Mouse (Mus musculus) hematopoietic stem cell, adult 5-6 weeks (primary cell): ENCODE measurements around the gene Nxt1. TPM values are rescaled to one million over a fixed set of nuclear protein-coding genes. Genes with fewer than 3 reads are reported as not detected.

Experiments used
- ATAC-seq, 2 experiments: fragments of 125-278 bp in 1 of 2; replicated peaks in 1 of 2; 2 replicates each; pipeline ENCODE4 v1.8.0; 2016 to 2017; ENCODE audit warnings: inconsistent platforms in 2 of 2, mild to moderate bottlenecking in 2 of 2, moderate number of reproducible peaks in 2 of 2, low read depth in 1 of 2, moderate TSS enrichment in 1 of 2; ENCODE audit not compliant: low FRiP score in 2 of 2, poor library complexity in 2 of 2, severe bottlenecking in 2 of 2, insufficient read depth in 1 of 2, low TSS enrichment in 1 of 2
- total RNA-seq: library from RNA; stranded (forward); fragments of 172-1452, 232-1000 nt; gene quantifications from 2 replicates; pipeline ENCODE4 v1.2.3, GENCODE M21; 2017

The Nxt1 gene
- total RNA-seq: 21.9 and 39.3 TPM in 2 replicates

DNA sequence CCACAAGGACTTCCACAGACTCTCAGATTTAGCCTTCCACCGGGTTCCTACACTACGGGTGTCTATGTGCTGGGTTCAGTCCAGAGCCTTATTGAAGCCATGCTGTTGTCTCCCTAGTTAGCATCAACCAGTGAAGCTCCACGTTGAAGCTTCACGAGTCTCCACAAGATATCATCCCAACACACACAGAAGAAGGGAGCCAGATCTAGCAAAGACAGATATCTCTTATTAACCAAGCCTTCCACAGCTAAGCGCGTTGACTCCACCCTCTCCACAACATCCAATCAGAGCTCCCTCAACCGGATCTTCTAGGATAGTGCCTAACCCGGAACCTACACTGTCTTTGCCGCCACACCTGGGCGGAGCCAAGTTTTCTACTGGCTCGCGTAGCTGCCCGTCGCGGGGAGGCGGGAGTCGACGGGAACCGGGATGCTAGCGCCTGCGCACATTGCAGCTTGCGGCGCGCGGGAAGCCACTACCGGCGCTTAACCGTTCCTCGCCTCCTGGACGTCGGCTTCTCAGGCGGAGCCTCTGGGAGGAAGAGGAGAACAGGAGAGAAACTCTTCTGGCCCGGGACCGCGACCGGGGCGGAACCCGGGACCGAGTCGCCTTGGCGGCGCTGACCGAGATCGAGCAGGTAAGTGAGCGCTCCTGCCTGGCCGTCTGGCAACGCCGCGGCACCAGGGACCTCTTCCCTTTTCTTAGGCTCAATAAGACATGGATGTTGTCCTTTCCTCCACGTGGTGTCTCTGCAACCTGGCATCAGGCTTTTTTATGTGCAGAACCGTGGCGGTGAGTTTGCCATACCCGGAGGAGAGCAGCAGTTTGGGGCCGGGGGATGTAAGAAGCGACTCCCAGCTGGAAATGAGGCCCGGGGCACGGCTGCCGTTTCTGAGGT lies at the start of gene Nxt1:
Gene Nxt1 (plus strand): TSS at position 403 of the 898 bp plus-strand sequence.
- ATAC-seq: peak; percentile 98

DNA sequence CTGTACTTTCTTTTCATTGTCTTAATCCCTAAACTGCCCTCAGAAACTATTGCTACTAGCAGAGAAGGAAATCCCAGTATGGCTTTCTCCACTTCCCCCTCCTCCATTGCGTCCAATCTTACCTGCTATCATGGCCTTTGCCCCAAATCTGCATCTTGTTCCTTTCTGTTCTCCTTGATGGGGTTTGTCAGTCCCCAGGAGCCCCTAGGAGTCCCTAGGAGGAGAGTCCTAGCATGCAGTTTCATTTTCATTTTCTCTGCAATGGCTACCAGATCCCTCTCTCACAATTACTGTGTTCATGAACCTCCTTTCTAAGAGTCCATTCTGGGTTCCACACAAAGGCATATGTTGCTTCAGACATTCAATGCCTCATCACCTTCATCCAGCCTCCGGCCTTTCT lies 49.3 kb upstream of the Nxt1 start:
- peak in 1 of 2 experiments; percentile 42; a peak in 1 of 4 replicates for ATAC-seq

DNA sequence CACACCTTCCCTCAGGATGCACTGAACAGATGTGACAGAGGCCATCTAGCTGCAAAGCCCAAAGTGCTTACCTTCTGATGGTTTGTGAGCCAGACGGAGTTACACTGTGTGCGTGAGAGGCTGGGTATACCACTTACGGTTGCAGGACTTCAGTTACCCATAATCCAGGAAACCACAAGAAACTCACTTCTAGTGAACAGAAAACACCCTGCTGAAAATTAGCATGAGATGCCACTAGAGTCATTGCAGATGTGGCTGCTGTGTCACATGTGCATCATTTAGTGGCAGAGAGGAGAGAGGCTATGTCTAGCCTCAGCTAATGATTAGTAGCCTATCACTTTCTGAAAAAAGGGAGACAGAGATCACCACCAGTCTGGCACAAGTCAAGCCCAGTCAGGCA lies 47.9 kb upstream of the Nxt1 start:
- peak; percentile 56 to 69 for ATAC-seq

DNA sequence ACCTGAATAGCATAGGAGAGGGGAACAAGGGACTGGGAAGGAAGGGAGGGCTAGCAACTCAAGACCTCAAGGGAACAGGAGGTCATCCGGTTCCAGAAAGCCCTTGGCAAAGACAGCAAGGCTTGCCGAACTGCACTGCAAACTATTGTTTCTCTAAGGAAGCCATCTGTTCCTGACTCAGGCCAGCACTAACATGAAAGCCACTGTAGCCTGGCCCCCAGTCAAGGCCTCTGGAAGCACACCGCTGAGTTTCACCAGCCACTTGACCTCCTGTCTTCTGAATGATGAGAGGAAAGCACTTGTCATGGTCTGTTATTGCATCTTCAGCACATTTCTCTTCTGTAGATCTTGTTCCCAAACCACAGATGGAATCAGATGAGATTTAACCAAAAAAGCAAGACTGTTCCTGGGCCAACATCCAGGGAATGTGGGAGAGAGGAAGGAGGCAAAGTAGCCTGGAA lies 45.4 kb upstream of the Nxt1 start:
- ATAC-seq: no peak

DNA sequence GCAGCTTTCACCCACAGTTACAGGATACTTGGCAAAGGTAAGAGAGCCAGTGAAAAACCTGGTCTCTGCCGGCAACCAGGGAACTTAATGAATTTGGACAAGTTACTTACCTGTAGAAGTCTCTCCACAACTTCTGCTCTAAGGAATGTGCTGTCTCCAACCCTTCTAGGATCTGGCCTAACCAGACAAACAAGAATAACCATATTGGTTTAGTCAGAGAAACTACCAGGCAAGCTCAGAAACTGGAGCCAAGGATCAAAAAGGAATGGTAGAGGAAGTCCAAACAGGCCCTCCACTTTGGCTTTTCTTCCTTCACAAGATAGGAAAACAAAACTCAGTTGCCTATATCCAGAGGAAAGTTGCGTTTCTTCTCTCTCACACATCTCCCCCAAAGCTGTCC lies 41.4 kb upstream of the Nxt1 start:
- no peak for ATAC-seq

DNA sequence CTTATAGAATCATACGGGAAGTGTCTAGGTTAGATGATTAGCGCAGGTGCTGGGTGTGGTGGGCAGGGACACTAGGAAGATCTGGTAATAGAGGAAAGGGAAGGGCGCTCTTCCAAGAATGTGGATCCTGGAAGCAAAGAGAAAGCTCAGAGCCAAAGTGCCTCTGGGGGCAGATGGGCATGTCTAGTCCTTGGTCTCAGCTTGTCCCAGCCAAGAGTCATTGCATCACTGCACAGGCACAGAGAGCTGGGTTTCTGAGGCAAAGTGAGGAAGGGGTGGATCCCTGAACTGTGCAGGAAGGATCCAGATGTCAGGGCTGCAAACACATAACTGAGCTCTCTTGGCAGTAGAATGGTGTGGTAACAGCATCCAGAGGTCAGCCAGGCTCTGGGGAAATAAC lies 40.8 kb upstream of the Nxt1 start:
- no peak for ATAC-seq

DNA sequence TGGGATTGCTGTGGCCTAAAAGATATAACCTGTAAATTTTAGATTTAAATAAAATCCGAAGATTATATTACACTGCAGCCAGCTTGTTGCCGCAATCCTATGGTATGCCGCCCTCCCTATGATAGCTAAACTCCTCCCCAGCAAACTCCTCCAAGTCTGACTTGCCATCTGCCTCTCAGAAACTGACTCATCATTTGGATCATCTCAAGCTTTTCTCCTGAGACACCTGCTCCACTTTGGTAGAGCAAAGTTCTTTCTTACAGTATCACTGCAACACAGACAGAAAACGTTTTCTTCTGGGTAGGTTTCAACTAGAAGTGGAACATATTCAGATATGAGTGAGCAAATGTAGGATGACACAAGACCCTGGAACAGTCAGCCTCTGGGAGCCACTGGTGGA lies 37.9 kb upstream of the Nxt1 start:
- no peak for ATAC-seq

DNA sequence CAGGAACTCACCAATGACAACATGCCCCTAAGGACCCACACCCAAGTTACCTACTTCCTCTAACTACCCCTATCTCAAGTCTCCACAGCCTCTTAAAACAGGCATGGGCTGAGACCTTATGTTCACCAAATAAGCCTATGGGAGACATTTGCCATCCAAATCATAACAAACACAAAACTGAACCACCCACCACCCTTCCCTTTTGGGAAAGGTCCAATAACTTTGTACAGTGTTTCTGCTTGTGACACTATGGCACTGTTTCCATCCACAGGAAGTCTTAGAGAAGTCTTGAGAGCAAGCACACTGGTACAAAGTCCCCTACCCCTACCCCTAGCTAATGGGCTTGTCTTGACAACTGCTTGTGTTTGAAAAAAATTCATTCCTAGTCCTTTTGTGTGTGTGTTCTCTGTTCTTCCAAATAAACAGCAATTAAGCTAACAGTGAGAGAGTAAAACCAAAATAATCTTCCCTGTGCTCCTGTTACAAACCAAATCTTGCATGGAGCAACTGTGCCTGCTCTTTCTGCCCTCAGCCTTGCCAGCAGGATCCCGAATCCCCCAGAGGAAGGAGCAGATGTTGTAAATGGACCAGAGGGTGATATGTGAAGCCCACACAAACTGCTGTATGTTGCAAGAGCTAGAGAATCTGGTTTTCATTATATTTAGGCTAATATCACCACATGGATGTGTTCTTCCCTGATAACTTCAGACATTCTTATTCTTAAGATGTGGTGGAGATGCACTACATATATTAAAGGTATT lies 29.6 kb upstream of the Nxt1 start:
- ATAC-seq: no peak

DNA sequence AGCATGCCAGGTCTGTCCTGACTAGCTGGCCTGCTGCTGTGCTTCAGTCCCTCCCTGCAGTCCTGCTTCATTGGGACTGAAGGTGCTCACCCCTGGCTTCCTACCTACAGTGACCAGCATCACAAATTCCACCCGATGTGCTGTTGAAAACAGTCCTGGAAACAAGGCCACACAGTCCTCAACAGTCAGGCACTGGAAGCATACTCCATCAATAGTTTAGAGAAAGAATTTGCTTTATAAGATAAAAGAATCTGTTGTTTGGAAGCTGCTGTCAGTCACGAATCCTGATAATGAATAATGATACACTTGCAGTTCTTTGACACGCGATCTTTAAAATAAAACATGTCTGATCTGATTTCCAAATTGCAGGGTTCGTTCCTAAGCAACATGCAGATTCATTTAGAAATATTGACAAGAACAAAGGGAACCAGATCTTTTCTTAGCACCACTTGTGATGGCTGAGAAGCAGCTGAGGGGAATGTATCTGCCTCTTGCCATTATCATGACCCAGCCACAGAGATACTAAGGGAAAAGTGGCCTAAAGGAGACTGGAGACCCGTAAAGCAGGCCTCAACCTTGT lies 27.9 kb upstream of the Nxt1 start:
- no peak for ATAC-seq

DNA sequence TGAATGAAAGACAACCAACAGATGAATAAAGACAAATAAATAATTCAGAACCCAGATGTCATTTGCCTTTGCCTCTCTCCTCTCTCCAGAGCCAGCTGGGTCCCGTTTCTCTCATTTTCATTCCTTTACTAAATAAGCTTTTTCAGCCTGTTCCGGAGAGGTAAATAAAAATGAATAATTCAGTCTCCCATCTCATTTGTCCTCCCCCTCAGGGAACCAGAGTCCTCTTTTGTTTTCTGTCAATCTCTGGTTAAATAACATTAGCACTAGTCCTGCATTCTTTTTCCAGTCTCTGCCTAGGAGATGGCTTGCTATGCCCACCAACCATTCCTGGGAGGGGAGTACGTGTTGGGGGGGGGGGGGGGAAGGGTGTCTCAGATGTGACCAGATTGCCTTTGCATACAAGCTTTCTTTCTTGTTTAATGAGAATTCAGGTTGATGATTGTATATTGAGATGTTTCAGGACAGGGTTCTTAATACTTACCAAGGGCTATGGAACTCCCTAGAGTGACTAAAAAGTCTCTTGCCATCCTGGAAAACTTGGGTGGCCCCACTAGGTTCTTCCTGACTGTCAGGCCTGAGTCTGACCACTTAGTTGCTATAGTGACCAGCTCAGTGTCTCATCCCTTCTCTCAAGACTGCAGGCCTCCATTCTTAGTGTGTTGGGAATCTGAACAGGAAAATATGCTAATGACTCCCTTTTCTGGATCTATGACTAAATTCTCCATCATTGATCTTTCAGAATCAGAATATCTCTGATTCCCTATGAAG lies 21.6 kb upstream of the Nxt1 start:
- no peak for ATAC-seq

DNA sequence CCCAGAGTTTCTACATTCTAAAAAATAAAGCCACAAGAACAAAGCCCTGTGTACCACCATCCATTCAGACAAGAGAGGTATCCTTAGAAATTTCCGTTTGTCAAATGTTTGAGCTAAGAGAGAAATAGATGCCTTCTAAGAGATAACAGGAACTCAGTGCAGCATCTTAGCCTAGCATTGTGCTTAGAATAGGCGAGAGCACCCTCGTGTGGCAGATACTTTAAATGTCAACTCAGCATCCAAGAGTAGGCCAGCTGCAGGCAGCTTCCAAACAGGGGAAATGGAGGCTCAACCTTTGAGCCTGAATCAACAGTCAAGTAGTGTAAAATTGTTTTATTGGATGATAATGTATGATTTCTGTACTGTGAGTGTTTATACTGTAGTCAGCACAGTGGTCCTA lies 17.4 kb upstream of the Nxt1 start:
- ATAC-seq: peak; percentile 82 to 98

DNA sequence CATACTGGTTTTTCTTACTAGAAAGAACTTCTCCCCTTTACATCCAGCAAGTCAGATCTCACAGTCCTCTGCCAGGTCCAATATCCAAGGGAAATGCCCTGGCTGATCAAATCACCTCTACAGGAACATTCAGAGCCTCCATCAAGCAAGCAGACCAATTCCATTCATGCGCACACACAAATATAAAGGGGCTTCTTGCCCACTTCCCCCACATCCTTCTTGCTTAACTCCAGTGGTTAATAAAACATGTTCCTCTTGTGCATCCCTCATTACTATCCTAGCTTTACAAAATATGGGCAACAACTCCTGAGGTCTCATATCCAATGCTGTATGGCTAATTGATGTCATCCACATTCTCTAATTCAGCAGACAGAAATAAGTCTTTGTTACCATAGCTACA lies 8.9 kb upstream of the Nxt1 start:
- no peak for ATAC-seq

DNA sequence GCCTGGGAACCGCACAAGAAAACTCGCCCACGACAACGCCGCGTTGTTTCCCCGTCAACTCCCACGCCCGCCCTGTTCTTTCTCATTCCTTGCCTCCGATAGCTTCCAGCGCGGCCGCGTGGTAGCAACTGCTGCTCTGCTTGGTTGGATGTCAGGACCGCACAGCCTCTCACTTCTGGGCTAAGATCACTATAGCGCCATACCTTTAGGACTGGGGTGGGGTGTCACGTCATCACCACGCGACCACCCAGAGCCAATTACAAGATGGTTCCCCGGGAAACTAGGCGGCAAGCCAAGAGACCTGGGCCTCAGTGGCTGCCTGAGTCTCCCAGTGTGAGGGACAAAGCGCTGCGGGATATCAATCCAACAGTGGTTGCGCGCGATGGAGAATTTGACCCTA lies 5.4 kb downstream of the Nxt1 start:
- no peak for ATAC-seq

DNA sequence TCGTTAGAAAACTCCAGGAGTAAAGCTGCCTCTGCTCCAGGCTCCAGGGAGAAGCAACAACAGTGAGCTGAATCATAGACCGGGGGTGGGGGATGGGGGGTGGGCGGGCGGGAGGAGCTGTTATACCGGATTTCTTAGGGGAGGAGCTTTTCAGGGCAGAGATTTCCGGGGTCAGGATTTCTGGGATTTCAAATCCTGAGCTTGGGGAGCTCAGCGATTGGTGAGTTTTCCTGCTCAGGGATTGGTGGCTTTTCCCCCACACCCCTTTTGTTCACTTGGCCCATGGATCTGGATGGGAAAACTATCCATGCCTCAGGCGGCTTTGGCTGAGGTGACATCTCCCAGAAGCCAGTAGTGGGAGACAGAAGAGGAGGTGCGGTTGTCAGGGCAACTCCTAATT lies 6.9 kb downstream of the Nxt1 start:
- ATAC-seq: no peak

DNA sequence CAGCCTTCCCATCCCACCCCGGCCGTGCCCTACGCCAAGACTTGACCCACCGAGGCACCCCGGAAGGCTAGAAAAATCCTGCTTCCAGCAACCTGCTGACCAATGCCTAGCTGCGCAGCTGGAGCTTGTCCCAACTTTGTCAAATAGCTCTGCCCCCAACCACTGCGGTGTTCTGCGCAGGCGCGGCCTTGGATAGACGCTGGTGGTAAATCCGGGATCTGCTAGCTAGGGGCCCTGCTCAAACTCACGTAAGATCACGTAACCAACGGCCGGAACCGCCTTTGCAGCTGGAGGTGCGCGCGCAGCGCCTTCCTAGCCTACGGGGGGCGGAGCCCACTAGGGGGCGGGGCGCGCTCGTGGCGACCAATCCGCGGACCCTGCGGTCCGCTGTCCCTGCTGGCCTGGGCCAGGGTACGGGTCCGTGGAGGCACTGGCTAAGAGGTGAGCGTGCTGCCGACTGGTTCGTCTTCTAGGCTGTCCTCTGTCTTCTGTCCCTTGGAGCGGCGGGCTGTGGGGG lies 8.4 kb downstream of the Nxt1 start, which contains the start of gene Gzf1:
Gene Gzf1 (plus strand): TSS at position 249 of the 517 bp plus-strand sequence.
- ATAC-seq: peak; percentile 87 to 92

DNA sequence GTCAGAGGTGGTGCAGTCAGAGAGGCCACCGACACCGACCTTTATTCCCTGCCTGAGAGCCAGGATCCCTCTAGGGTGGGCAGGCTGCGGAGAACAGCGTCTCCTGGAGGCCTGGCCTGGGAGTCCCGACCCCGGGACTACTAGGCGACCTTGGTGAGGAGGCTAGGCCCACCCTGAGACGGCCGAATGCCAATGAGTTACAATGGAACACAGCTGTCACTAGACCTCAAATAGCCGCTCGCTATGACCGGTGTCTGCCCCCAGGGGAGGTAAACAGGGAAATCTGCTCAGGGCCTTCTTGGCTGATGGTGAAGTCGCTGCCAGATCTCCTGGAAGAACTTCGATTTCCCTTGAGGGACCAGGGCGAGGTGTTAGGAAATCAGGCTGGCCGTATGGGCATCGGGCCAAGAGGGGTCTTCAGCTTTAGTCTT lies 9.1 kb downstream of the Nxt1 start:
- ATAC-seq: peak; percentile 57 to 61

DNA sequence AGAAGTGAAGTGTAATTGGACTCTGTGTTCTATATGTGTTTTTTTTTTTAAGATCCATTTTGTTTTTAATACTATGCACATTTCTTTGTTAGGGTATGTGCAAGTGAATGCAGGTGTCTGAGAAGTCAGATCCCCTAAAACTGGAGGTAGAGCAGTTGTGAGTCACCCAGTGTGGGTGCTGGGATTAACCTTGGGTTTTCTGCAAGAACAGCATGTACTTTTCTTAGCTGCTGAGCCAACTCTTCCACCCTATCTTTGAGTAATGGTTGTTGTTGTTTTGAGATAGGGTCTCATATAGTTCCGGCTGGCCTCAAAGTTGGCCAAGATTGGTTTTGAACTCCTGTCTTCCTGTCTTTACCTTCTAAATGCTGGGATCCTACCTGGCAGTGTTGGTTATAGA lies 10.6 kb downstream of the Nxt1 start:
- ATAC-seq: no peak
